Mouse (Mus musculus) gastrocnemius, adult 2 months (tissue): ENCODE measurements around the gene Olfr136. TPM values are rescaled to one million over a fixed set of nuclear protein-coding genes. Genes with fewer than 3 reads are reported as not detected.

Experiments
- DNase-seq: peaks from one replicate; pipeline ENCODE4 v3.0.0; 2022
- H3K27ac ChIP-seq: fragments of 200-600 bp; 2 replicates; pipeline ENCODE4 v1.8.1; 2022; ENCODE audit warnings: mild to moderate bottlenecking
- H3K4me3 ChIP-seq: fragments of 200-600 bp; 2 replicates; pipeline ENCODE4 v1.8.1; 2022; ENCODE audit warnings: mild to moderate bottlenecking, moderate library complexity
- CTCF ChIP-seq: fragments of 200-600 bp; IDR thresholded peaks from 2 replicates; pipeline ENCODE4 v1.8.1; 2022; ENCODE audit warnings: antibody characterized with exemption, mild to moderate bottlenecking, moderate library complexity
- intact Hi-C: fragments of 180-260 bp; cut with DNase I; formaldehyde crosslinking; loops from one replicate; pipeline ENCODE4 v1.15.1; 2025
- long read RNA-seq, 2 experiments: library from polyadenylated mRNA; stranded (forward); transcript quantifications; one replicate each; pipeline ENCODE4 v2.0.0; 2021
- total RNA-seq, 2 experiments: library from RNA; stranded (reverse); gene quantifications; 2 replicates each; pipeline ENCODE4 v1.2.3; 2021

Gene Olfr136
- total RNA-seq: not detected
- long read RNA-seq, experiment 1: 0 reads
- long read RNA-seq, experiment 2: 0 reads

DNA sequence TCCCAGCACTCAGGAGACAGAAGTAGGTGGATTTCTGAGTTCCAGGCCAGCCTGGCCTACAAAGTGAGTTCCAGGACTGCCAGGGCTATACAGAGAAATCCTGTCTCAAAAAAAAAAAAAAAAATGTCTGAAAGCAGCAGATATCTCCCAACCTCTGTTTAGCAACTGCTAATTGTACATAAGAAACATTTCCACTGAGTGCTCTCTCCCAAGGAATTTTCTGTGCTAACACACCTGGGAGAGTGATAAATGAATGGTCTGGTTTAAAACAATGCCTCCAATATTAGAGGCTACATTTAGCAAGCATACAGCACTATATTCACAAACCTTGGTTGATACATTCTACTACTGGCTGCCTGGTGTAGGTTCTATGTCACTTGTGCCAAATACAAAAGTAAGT is at the start of gene Olfr136:
Gene Olfr136, plus strand, starts transcription at position 301 of the 400 bp plus-strand sequence.
- Histone ChIP-seq H3K27ac (no peak within 1 kb of the TSS), H3K4me3 (no peak within 1 kb of the TSS)
- TF ChIP-seq CTCF: no peak
- no peak for DNase-seq
- intact Hi-C loops: no loop called here

DNA sequence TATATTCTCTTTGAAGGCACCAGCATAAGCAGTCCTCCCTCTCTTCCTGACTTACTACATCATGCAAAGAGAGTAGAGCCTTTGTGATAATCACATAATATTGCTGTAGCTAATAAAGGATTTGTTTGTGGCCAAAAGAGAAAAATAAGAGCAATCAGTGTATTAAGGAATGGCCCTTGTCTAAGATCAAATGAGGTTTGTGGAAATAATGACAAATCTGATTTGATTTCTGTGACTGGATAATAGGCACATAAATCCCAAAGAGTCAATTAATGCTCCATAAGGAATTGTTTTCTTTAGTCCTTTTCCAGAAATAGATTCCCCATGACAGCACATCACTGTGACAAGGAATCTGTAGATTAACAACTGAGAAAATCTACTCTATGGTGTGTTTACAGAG is 22.2 kb upstream of the Olfr136 start, which contains the start of gene Olfr137:
Gene Olfr137, minus strand, starts transcription at position 101 of the 400 bp plus-strand sequence.
- intact Hi-C loops: no loop called here
- Histone ChIP-seq H3K4me3 (no peak within 1 kb of the TSS), H3K27ac (no peak within 1 kb of the TSS)
- no peak for TF ChIP-seq CTCF
- no peak for DNase-seq

Other genes with a start within 250 kb of the Olfr136 start
- gene Olfr131, start 241.1 kb upstream of the Olfr136 start, total RNA-seq: not detected
- gene Olfr132, start 195.3 kb upstream of the Olfr136 start, total RNA-seq: not detected
- not detected for gene Olfr133, start 184.6 kb upstream of the Olfr136 start, total RNA-seq
- gene Olfr134, start 158.4 kb upstream of the Olfr136 start, total RNA-seq: not detected
- not detected for gene Olfr135, start 125.5 kb upstream of the Olfr136 start, total RNA-seq
- not detected for gene Olfr138, start 68.8 kb upstream of the Olfr136 start, total RNA-seq
- not detected for gene Olfr137, start 22.3 kb upstream of the Olfr136 start, total RNA-seq
- not detected for gene Esp36, start 90.4 kb downstream of the Olfr136 start, total RNA-seq
- not detected for gene Esp34, start 224.4 kb downstream of the Olfr136 start, total RNA-seq